Mouse (Mus musculus) induced T-regulatory cell, adult 2 months (primary cell): Measurements from ENCODE around the gene Gm28038.

Source experiments
- DNase-seq: peaks from one replicate; pipeline ENCODE4 v3.0.0-alpha.2; 2012; ENCODE audit warnings: low read depth

Gm28038 gene

GRCm38 (mm10) chr2:30349196-30349595, 68.4 kb downstream of the Gm28038 start:
- no peak for DNase-seq
